Mouse (Mus musculus) neural tube, embryonic 11.5 days (tissue): ENCODE data around the gene Selenom. TPM values are rescaled to one million over a fixed set of nuclear protein-coding genes. Genes with fewer than 3 reads are reported as not detected.

Experiments used
- ATAC-seq: fragments of 200-750 bp; cut with Nextera tagmentation; 2 replicates; pipeline ENCODE4 v1.8.0; 2017; ENCODE audit warnings: moderate number of reproducible peaks, mild to moderate bottlenecking, moderate TSS enrichment, moderate library complexity; ENCODE audit not compliant: insufficient read depth, low FRiP score, low TSS enrichment
- DNase-seq: peaks from one replicate; pipeline ENCODE4 v3.0.0-alpha.2; 2015; ENCODE audit warnings: low spot score
- H3K27ac ChIP-seq: fragments of 300-500 bp; sonication (generic); 2 replicates; pipeline ENCODE4 v1.5.1; 2014; ENCODE audit warnings: low read depth, mild to moderate bottlenecking, low read length
- H3K27me3 ChIP-seq: fragments of 300-500 bp; sonication (generic); 2 replicates; pipeline ENCODE4 v1.6.1; 2014; ENCODE audit warnings: mild to moderate bottlenecking, low read length, mixed read lengths; ENCODE audit not compliant: control insufficient read depth, insufficient read depth
- H3K36me3 ChIP-seq: fragments of 300-500 bp; sonication (generic); 2 replicates; pipeline ENCODE4 v1.6.1; 2014; ENCODE audit warnings: mild to moderate bottlenecking, low read length, moderate library complexity, mixed read lengths; ENCODE audit not compliant: control insufficient read depth, insufficient read depth
- H3K4me1 ChIP-seq: fragments of 300-500 bp; sonication (generic); 2 replicates; pipeline ENCODE4 v1.6.1; 2014; ENCODE audit warnings: low read length, mixed read lengths; ENCODE audit not compliant: control insufficient read depth, insufficient read depth
- H3K4me2 ChIP-seq: fragments of 300-500 bp; sonication (generic); 2 replicates; pipeline ENCODE4 v1.6.1; 2014; ENCODE audit warnings: low read depth, mild to moderate bottlenecking, moderate library complexity
- H3K4me3 ChIP-seq: fragments of 300-500 bp; sonication (generic); 2 replicates; pipeline ENCODE4 v1.5.1; 2014; ENCODE audit warnings: low read depth, low read length
- H3K9ac ChIP-seq: fragments of 300-500 bp; sonication (generic); 2 replicates; pipeline ENCODE4 v1.6.1; 2014; ENCODE audit warnings: mild to moderate bottlenecking, low read length
- H3K9me3 ChIP-seq: fragments of 300-500 bp; sonication (generic); 2 replicates; pipeline ENCODE4 v1.6.1; 2016; ENCODE audit warnings: low read length; ENCODE audit not compliant: control insufficient read depth
- WGBS: fragments of 180-500 bp; shearing (Covaris S2); extraction: QIAGEN DNeasy Blood & Tissue Kit; methylation state at CpG from one replicate; pipeline ENCODE4 v1.1.7; 2014; 5-methylcytosine and 5-hydroxymethylcytosine counted together
- polyA plus RNA-seq: library from polyadenylated mRNA; unstranded; fragments of >200 nt; fragmentation: Nextera tagmentation; extraction: Ambion mirVana; gene quantifications from 2 replicates; pipeline ENCODE4 v1.2.1, GENCODE M21; 2014

The Selenom gene
- polyA plus RNA-seq, 1 experiment from 2014 or later, result 57.7 TPM

GRCm38 (mm10) chr11:3547047-3547446 is 32.6 kb downstream of the Selenom start:
- WGBS, result 98% methylated on average over 2 of the region's 2 CpGs
- H3K4me3 ChIP-seq, result no peak overlapping the region
- no peak for DNase-seq

DNA sequence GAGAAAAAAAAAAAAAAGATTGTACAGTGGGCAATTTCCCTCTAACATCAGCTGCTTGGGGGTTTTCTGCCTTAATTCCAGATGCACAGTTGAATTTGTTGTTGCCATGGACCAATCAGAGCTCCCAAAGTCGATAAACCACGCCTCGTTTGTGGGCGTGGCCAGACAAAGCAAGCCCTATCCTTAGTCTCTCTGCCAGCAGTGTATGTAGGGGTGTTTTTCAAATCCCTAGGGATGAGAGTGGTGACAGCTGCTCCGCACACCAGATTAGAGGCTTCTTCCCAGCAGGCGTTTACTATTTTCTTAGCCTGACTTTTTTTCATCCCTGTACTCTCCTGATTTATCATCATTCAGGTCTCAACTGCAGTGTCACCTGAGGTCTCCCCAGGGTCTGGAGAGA is 33.5 kb downstream of the Selenom start:
- ATAC-seq (no peak), DNase-seq (peak; percentile 53)
- H3K36me3 ChIP-seq, result no peaks in the 10 kb centered on the region
- no peaks in the 10 kb centered on the region for H3K9me3 ChIP-seq
- H3K27ac ChIP-seq, result no peak overlapping the region
- WGBS, result 48% methylated on average over 6 of the region's 6 CpGs
- no peak overlapping the region for H3K4me2 ChIP-seq
- no peak overlapping the region for H3K4me3 ChIP-seq
- no peaks in the 10 kb centered on the region for H3K27me3 ChIP-seq
- no peak overlapping the region for H3K9ac ChIP-seq
- no peaks in the 10 kb centered on the region for H3K4me1 ChIP-seq

More at GRCm38 (mm10) chr11:3547047-3547446, 32.6 kb downstream of the Selenom start:
- Histone ChIP-seq H3K4me2 (no peak overlapping the region), H3K9me3 (no peaks in the 10 kb centered on the region), H3K27me3 (no peaks in the 10 kb centered on the region), H3K4me1 (no peaks in the 10 kb centered on the region), H3K27ac (no peak overlapping the region), H3K9ac (no peak overlapping the region), H3K36me3 (no peaks in the 10 kb centered on the region)
- no peak for ATAC-seq

GRCm38 (mm10) chr11:3548564-3549295 is 34.2 kb downstream of the Selenom start:
- ATAC-seq (no peak), DNase-seq (no peak)
- 68% methylated on average over 3 of the region's 3 CpGs for WGBS
- H3K4me3 ChIP-seq, result no peak overlapping the region
- H3K36me3 ChIP-seq, result no peaks in the 10 kb centered on the region
- no peaks in the 10 kb centered on the region for H3K9me3 ChIP-seq
- H3K9ac ChIP-seq, result no peak overlapping the region
- no peak overlapping the region for H3K4me2 ChIP-seq
- H3K4me1 ChIP-seq, result no peaks in the 10 kb centered on the region
- H3K27ac ChIP-seq, result no peak overlapping the region
- no peaks in the 10 kb centered on the region for H3K27me3 ChIP-seq

DNA sequence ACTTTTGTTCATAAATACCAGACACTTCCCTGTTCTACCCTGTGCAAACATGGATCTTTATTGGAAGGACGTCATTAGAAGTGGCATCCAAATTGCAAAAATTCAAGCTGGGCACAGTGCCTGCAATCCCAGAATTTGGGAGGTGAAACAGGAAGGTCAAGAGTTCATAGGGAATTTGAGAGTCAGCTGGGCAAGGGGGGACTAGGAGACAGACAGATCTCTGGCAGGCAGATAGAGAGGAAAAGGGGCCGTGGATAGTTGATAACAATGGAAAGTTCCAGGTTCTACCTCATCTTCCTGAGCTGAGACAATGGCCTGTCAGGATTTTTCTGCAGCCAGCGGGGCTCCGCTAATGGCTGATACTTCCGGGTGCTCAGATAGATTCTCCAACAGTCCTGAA is 35.3 kb downstream of the Selenom start:
- Histone ChIP-seq H3K9me3 (no peaks in the 10 kb centered on the region), H3K27me3 (no peaks in the 10 kb centered on the region), H3K4me1 (no peaks in the 10 kb centered on the region), H3K4me2 (no peak overlapping the region), H3K4me3 (no peak overlapping the region), H3K9ac (no peak overlapping the region), H3K36me3 (no peaks in the 10 kb centered on the region), H3K27ac (no peak overlapping the region)
- DNase-seq, result no peak
- no peak for ATAC-seq
- 88% methylated on average over 5 of the region's 5 CpGs for WGBS

DNA sequence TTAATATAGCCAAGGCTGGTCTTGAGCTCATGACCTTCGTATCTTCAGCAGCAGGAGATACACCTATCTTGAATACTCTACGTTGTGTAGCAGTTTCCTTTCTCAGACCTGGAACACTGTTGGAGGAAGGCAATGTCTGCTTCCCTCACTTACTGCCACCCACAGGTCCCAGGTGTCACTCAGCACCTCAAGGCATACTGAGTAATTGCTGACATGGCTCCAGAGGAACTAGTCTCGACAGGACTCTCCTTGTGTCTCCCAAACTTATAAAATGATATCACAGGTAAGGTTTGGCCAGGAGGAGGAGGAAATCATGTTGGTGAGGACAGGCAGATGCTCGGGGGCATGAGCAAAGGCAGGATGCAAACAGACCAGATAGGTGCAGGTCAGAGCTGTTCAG is 40.5 kb downstream of the Selenom start:
- Histone ChIP-seq H3K4me2 (no peak overlapping the region), H3K4me1 (no peaks in the 10 kb centered on the region), H3K27ac (no peak overlapping the region), H3K9ac (no peak overlapping the region), H3K36me3 (no peaks in the 10 kb centered on the region), H3K4me3 (no peak overlapping the region), H3K9me3 (no peaks in the 10 kb centered on the region), H3K27me3 (no peaks in the 10 kb centered on the region)
- DNase-seq (no peak), ATAC-seq (no peak)
- 88% methylated on average over 4 of the region's 4 CpGs for WGBS

- no peak overlapping the region for H3K4me3 ChIP-seq
- no peaks in the 10 kb centered on the region for H3K27me3 ChIP-seq
- H3K36me3 ChIP-seq, result no peaks in the 10 kb centered on the region
- H3K4me2 ChIP-seq, result no peak overlapping the region
- H3K9me3 ChIP-seq, result no peaks in the 10 kb centered on the region
- DNase-seq (no peak), ATAC-seq (no peak)
- H3K27ac ChIP-seq, result no peak overlapping the region
- H3K9ac ChIP-seq, result no peak overlapping the region
- H3K4me1 ChIP-seq, result no peaks in the 10 kb centered on the region
- 83% methylated on average over 3 of the region's 3 CpGs for WGBS
Observed at GRCm38 (mm10) chr11:3557852-3558251, 43.4 kb downstream of the Selenom start.

DNA sequence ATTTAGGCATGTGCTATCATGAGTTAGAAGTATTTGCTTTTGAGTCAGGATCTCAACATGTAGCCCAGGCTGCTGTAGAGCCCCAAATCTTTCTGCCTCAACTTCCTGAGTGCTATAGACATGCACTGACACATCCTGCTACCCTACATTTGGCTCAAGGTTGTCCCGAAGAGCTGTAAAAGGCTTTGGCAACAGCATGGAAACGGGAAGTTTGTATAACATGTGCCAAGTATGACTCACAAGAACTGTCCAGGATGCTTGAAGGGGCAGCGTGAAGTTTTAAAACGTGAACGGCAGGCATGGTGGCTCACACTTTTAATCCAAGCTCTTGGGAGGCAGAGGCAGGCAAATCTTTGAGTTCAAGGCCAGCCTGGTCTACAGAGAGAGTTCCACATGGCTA is 45.7 kb downstream of the Selenom start:
- WGBS, result 80% methylated on average over 5 of the region's 5 CpGs
- no peak overlapping the region for H3K27ac ChIP-seq
- no peaks in the 10 kb centered on the region for H3K9me3 ChIP-seq
- H3K36me3 ChIP-seq, result no peaks in the 10 kb centered on the region
- no peaks in the 10 kb centered on the region for H3K27me3 ChIP-seq
- no peak for ATAC-seq
- no peaks in the 10 kb centered on the region for H3K4me1 ChIP-seq
- no peak for DNase-seq
- H3K4me2 ChIP-seq, result no peak overlapping the region
- H3K9ac ChIP-seq, result no peak overlapping the region
- no peak overlapping the region for H3K4me3 ChIP-seq

DNA sequence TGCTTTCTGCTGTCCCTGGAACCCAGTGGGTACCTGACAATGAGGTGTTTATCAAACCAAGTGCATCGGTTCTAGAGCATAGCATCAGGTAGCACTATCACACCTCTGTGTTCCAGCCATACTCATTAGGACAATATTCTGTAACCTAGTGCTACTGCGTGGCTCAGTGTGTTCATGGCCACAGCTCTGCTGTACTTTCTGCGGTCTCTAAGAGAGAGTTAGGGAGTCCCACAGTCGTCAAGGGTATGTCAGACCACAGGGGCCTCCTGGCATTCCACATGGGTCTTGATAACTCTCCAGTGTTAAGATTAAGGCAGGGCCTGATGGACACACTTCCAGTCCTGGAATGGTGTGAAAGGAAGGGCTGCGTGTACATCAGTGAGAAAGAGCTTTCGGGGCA is 49.4 kb downstream of the Selenom start:
- no peak for DNase-seq
- WGBS, result 94% methylated on average over 6 of the region's 6 CpGs

DNA sequence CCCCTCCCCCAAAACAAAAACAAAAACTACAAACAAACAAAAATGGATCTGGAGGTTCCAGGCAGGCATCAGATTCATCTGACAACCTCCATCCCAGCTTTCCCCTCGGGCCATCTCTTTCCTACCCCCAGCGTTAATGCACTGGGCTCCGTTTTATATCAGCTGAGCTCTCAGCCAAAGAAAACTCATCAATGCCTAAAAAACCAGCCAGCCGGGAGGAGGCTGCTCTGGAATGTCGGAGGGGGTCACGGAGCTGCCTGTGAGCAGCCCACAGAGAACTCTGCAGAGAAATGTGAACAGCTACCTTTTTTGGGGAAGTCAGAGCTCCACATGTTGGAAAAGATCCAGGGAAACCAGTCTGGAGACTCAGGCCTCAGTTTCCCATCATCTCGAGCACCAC is 50.0 kb downstream of the Selenom start:
- Histone ChIP-seq H3K36me3 (no peaks in the 10 kb centered on the region), H3K4me3 (no peak overlapping the region), H3K27me3 (no peaks in the 10 kb centered on the region), H3K27ac (no peak overlapping the region), H3K4me1 (no peaks in the 10 kb centered on the region), H3K4me2 (no peak overlapping the region), H3K9ac (no peak overlapping the region), H3K9me3 (no peaks in the 10 kb centered on the region)
- no peak for ATAC-seq
- no peak for DNase-seq
- WGBS, result 65% methylated on average over 7 of the region's 7 CpGs

More for the DNA sequence above, 49.4 kb downstream of the Selenom start:
- Histone ChIP-seq H3K9me3 (no peaks in the 10 kb centered on the region), H3K36me3 (no peaks in the 10 kb centered on the region), H3K4me1 (no peaks in the 10 kb centered on the region), H3K27ac (no peak overlapping the region), H3K27me3 (no peaks in the 10 kb centered on the region), H3K9ac (no peak overlapping the region), H3K4me2 (no peak overlapping the region), H3K4me3 (no peak overlapping the region)
- ATAC-seq, result no peak
